Mouse (Mus musculus) CH12.LX (cell line): ENCODE data around the gene Ccl20. TPM values are rescaled to one million over a fixed set of nuclear protein-coding genes. Genes with fewer than 3 reads are reported as not detected.

Experiments used
- DNase-seq: peaks from one replicate; pipeline ENCODE4 v3.0.0-alpha.2; 2013; ENCODE audit errors: extremely low read depth
- H3K27ac ChIP-seq: 2 replicates; pipeline ENCODE4 v1.5.1; 2012; ENCODE audit warnings: low read depth, mild to moderate bottlenecking, control low read depth, moderate library complexity; ENCODE audit not compliant: insufficient read depth
- H3K27me3 ChIP-seq: replicated peaks from 2 replicates; pipeline ENCODE3; 2012; ENCODE audit warnings: inconsistent platforms
- H3K36me3 ChIP-seq, 2 experiments: replicated peaks in 1 of 2; 2 replicates each; pipeline versions ENCODE3 to v1.6.1; 2012; ENCODE audit warnings: inconsistent platforms in 1 of 2, low read length in 1 of 2, mild to moderate bottlenecking in 1 of 2, mixed read lengths in 1 of 2, moderate library complexity in 1 of 2; ENCODE audit not compliant: control insufficient read depth in 1 of 2, insufficient read depth in 1 of 2
- H3K4me1 ChIP-seq, 2 experiments: 2 replicates each; pipeline ENCODE4 v1.6.1; 2012; ENCODE audit warnings: inconsistent platforms in 1 of 2, moderate library complexity in 1 of 2; ENCODE audit not compliant: insufficient read depth in 2 of 2, control insufficient read depth in 1 of 2
- H3K4me2 ChIP-seq: 2 replicates; pipeline ENCODE4 v1.6.1; 2012; ENCODE audit warnings: low read depth, mild to moderate bottlenecking, control low read depth; ENCODE audit not compliant: poor library complexity, insufficient read depth, severe bottlenecking
- H3K4me3 ChIP-seq, 3 experiments: fragments of 150-350 bp in 1 of 3; sonication (generic) in 1 of 3; replicated peaks in 1 of 3; 2 replicates each; pipeline versions ENCODE3 to v1.5.1; 2011 to 2012; ENCODE audit warnings: low read depth in 2 of 3, low read length in 2 of 3, mild to moderate bottlenecking in 2 of 3, moderate library complexity in 2 of 3, control low read depth in 1 of 3, improper control_type of control experiment in 1 of 3, inconsistent platforms in 1 of 3, mixed read lengths in 1 of 3; ENCODE audit not compliant: poor library complexity in 1 of 3
- H3K79me2 ChIP-seq: replicated peaks from 2 replicates; pipeline ENCODE4 v1.6.1; 2012; ENCODE audit warnings: mild to moderate bottlenecking, moderate library complexity; ENCODE audit not compliant: control insufficient read depth, poor library complexity, insufficient read depth, severe bottlenecking; ENCODE audit errors: extremely low read depth
- H3K9ac ChIP-seq: 2 replicates; pipeline ENCODE4 v1.6.1; 2012; ENCODE audit warnings: low read depth, mild to moderate bottlenecking, control low read depth, moderate library complexity; ENCODE audit not compliant: insufficient read depth
- H3K9me3 ChIP-seq: replicated peaks from 2 replicates; pipeline ENCODE3; 2012; ENCODE audit warnings: low read length, inconsistent platforms, mixed read lengths
- BHLHE40 ChIP-seq: IDR thresholded peaks from 2 replicates; pipeline ENCODE4 v1.6.1; 2011; ENCODE audit warnings: mild to moderate bottlenecking, low read depth, low read length, improper control_type of control experiment
- CHD1 ChIP-seq: IDR thresholded peaks from 2 replicates; pipeline ENCODE4 v1.6.1; 2012; ENCODE audit warnings: low read depth, low read length, improper control_type of control experiment, inconsistent platforms
- E2F4 ChIP-seq: IDR thresholded peaks from 2 replicates; pipeline ENCODE4 v1.6.1; 2011; ENCODE audit warnings: low read depth, low read length, improper control_type of control experiment; ENCODE audit not compliant: insufficient replicate concordance
- ELF1 ChIP-seq: IDR thresholded peaks from 2 replicates; pipeline ENCODE4 v1.6.1; 2014; ENCODE audit warnings: low read depth, mild to moderate bottlenecking, inconsistent platforms, low read length, improper control_type of control experiment
- EP300 ChIP-seq: IDR thresholded peaks from 2 replicates; pipeline ENCODE4 v1.6.1; 2011; ENCODE audit warnings: low read length, improper control_type of control experiment
- GABPA ChIP-seq: IDR thresholded peaks from 2 replicates; pipeline ENCODE4 v1.6.1; 2012; ENCODE audit warnings: low read depth, low read length, improper control_type of control experiment, inconsistent platforms; ENCODE audit not compliant: insufficient replicate concordance
- IRF4 ChIP-seq: IDR thresholded peaks from 2 replicates; pipeline ENCODE4 v1.6.1; 2014; ENCODE audit warnings: low read depth, mild to moderate bottlenecking, inconsistent platforms, low read length, improper control_type of control experiment
- JUN ChIP-seq: IDR thresholded peaks from 2 replicates; pipeline ENCODE4 v1.6.1; 2011; ENCODE audit warnings: low read depth, mild to moderate bottlenecking, low read length, improper control_type of control experiment, moderate library complexity; ENCODE audit not compliant: insufficient read depth
- MAFK ChIP-seq: IDR thresholded peaks from 2 replicates; pipeline ENCODE4 v1.6.1; 2011; ENCODE audit warnings: low read length, improper control_type of control experiment; ENCODE audit not compliant: insufficient replicate concordance
- MAX ChIP-seq: IDR thresholded peaks from 2 replicates; pipeline ENCODE4 v1.6.1; 2011; ENCODE audit warnings: low read length, improper control_type of control experiment
- MEF2A ChIP-seq: IDR thresholded peaks from 2 replicates; pipeline ENCODE4 v1.6.1; 2014; ENCODE audit warnings: low read depth, mild to moderate bottlenecking, inconsistent platforms, low read length, improper control_type of control experiment, borderline replicate concordance
- MYC ChIP-seq: IDR thresholded peaks from 2 replicates; pipeline ENCODE4 v1.6.1; 2011; ENCODE audit warnings: low read depth, mild to moderate bottlenecking, improper control_type of control experiment, low read length
- NELFE ChIP-seq: IDR thresholded peaks from 2 replicates; pipeline ENCODE4 v1.6.1; 2011; ENCODE audit warnings: low read depth, low read length, improper control_type of control experiment
- NRF1 ChIP-seq: IDR thresholded peaks from 2 replicates; pipeline ENCODE4 v1.6.1; 2014; ENCODE audit warnings: low read depth, mild to moderate bottlenecking, inconsistent platforms, low read length, improper control_type of control experiment, moderate library complexity
- PAX5 ChIP-seq: IDR thresholded peaks from 2 replicates; pipeline ENCODE4 v1.6.1; 2012; ENCODE audit warnings: low read length, inconsistent platforms, mixed read lengths
- POLR2A ChIP-seq: IDR thresholded peaks from 2 replicates; pipeline ENCODE4 v1.6.1; 2011; ENCODE audit warnings: low read depth, mild to moderate bottlenecking, improper control_type of control experiment, low read length
- POLR2AphosphoS2 ChIP-seq: IDR thresholded peaks from 2 replicates; pipeline ENCODE4 v1.6.1; 2011; ENCODE audit warnings: low read depth, low read length, improper control_type of control experiment
- RAD21 ChIP-seq: IDR thresholded peaks from 2 replicates; pipeline ENCODE4 v1.6.1; 2011; ENCODE audit warnings: low read depth, mild to moderate bottlenecking, low read length, improper control_type of control experiment, moderate library complexity
- RCOR1 ChIP-seq: conservative IDR thresholded peaks from 2 replicates; pipeline ENCODE4 v1.6.1; 2012; ENCODE audit warnings: low read depth, mild to moderate bottlenecking, inconsistent platforms, low read length, improper control_type of control experiment
- SIN3A ChIP-seq: IDR thresholded peaks from 2 replicates; pipeline ENCODE4 v1.6.1; 2012; ENCODE audit warnings: low read length, improper control_type of control experiment, inconsistent platforms
- TCF12 ChIP-seq: IDR thresholded peaks from 2 replicates; pipeline ENCODE4 v1.6.1; 2014; ENCODE audit warnings: low read depth, mild to moderate bottlenecking, inconsistent platforms, low read length, improper control_type of control experiment
- UBTF ChIP-seq: IDR thresholded peaks from 2 replicates; pipeline ENCODE4 v1.6.1; 2012; ENCODE audit warnings: low read depth, mild to moderate bottlenecking, inconsistent platforms, low read length, improper control_type of control experiment, moderate library complexity
- dilution Hi-C: fragments of 300-500 bp; cut with MboI; formaldehyde crosslinking; loops from 2 replicates; pipeline ENCODE4 v1.14.3; 2020; ENCODE audit warnings: low sequenced_read_pairs; ENCODE audit not compliant: extremely low pct_unique_long_range_greater_than_20kb, extremely low pct_ligation_motif_present
- in situ Hi-C: fragments of 300-500 bp; cut with MboI; formaldehyde crosslinking; loops from 3 replicates; pipeline ENCODE4 v1.14.3; 2019; ENCODE audit warnings: low sequenced_read_pairs, low pct_ligation_motif_present, low pct_unique_long_range_greater_than_20kb, mixed read lengths
- polyA plus RNA-seq: library from polyadenylated mRNA; unstranded; fragments of >175 nt; gene quantifications from 2 replicates; pipeline ENCODE4 v1.2.1, GENCODE M21; 2012; ENCODE audit warnings: low read depth; ENCODE audit not compliant: insufficient read length
- total RNA-seq, 2 experiments: library from RNA; depleted of rRNA; stranded (reverse); fragments of 300-350 nt in 1 of 2; fragments of >200 nt in 1 of 2; gene quantifications; 2 replicates each; pipeline ENCODE4 v1.2.3; 2012 to 2014

Ccl20 gene
- total and polyA plus RNA-seq, 3 experiments: 0.32 to 3.4 TPM; not detected in 1

DNA sequence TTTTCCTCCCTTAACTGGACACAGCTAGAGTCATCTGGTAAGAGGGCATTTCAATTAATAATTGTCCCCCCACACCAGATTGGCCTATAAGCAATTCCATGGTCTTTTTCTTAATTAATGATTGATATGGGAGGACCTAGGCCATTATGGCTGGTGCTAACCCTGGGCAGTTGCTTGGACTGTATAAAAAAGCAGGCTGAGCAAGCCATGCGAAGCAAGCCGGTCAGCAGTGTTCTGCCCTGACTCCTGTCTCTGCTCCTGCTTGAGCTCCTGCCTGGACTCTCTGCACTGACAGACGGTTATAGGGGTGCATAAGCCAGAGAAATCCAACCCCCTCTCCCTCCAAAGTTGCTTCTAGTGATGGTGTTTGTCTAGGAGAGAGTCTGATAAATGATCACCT, 45.1 kb downstream of the Ccl20 start:
- no peaks in the 10 kb centered on the region for H3K27me3 ChIP-seq
- TF ChIP-seq RCOR1 (no peak), NELFE (no peak), MEF2A (no peak), POLR2A (no peak), TCF12 (no peak), NRF1 (no peak), EP300 (no peak), GABPA (no peak), PAX5 (no peak), SIN3A (no peak), IRF4 (no peak), ELF1 (no peak)
- no peak overlapping the region for H3K4me2 ChIP-seq
- peaks cover 0 to 2% of the 10 kb centered on the region in 2 experiments; a peak in 2 of 4 replicates for H3K4me1 ChIP-seq
- in situ Hi-C loops: no loop called here
- H3K4me3 ChIP-seq: no peak overlapping the region
- dilution Hi-C loops: no loop called here
- no peak for DNase-seq
- no peak overlapping the region for H3K27ac ChIP-seq
- H3K79me2 ChIP-seq: no peaks in the 10 kb centered on the region
- no peak overlapping the region for H3K9ac ChIP-seq
- H3K9me3 ChIP-seq: no peaks in the 10 kb centered on the region
- H3K36me3 ChIP-seq: no peaks in the 10 kb centered on the region

DNA sequence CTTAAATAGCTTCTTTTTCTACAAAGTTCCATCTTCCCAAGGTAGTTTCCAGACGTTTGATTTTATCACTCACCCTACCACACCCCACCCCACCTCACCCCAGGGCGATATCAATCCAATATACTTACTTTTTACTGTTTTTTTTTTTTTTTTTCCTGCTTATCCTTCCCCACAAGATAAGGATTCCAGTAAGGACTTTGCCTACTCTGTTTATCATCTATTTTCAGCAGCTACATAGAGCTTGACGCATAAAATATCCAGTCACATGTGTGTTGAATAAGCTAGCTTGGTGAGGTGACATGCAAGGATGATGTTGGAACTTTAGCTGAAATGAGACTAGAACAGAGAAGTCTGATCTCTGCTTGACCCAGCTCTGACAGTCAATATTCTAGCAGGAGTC, 47.5 kb downstream of the Ccl20 start:
- H3K9ac ChIP-seq: no peak overlapping the region
- DNase-seq: no peak
- no peaks in the 10 kb centered on the region for H3K27me3 ChIP-seq
- H3K9me3 ChIP-seq: no peaks in the 10 kb centered on the region
- H3K4me2 ChIP-seq: no peak overlapping the region
- no peaks in the 10 kb centered on the region for H3K79me2 ChIP-seq
- no peak overlapping the region for H3K4me3 ChIP-seq
- TF ChIP-seq MAX: no peak
- no peak for TF ChIP-seq NRF1
- TF ChIP-seq BHLHE40: no peak
- no peak for TF ChIP-seq PAX5
- no peak for TF ChIP-seq MAFK
- TF ChIP-seq TCF12: no peak
- TF ChIP-seq CHD1: no peak
- TF ChIP-seq JUN: no peak
- no peak for TF ChIP-seq SIN3A
- TF ChIP-seq E2F4: no peak
- TF ChIP-seq POLR2AphosphoS2: no peak
- no peak for TF ChIP-seq UBTF
- TF ChIP-seq RAD21: no peak
- TF ChIP-seq MYC: no peak
- TF ChIP-seq, all 38 proteins: peak for 0
- in situ Hi-C loops: no loop called here
- no peaks in the 10 kb centered on the region for H3K36me3 ChIP-seq
- H3K4me1 ChIP-seq: no peaks in the 10 kb centered on the region
- dilution Hi-C loops: no loop called here
- H3K27ac ChIP-seq: no peak overlapping the region

Other genes starting within 250 kb of the Ccl20 start
- gene A030005L19Rik, start 203.4 kb upstream of the Ccl20 start, total RNA-seq (2012; rRNA removed): 0.17 TPM in 1 of 2 replicates, not detected in the other
- gene A030005L19Rik, start 203.4 kb upstream of the Ccl20 start, total RNA-seq (2014; rRNA removed): not detected in 2 replicates
- gene A030005L19Rik, start 203.4 kb upstream of the Ccl20 start, polyA plus RNA-seq: 0.31 TPM in 1 of 2 replicates, not detected in the other
- not detected in 2 replicates for gene A030014E15Rik, start 191.8 kb upstream of the Ccl20 start, total RNA-seq (2012; rRNA removed)
- not detected in 2 replicates for gene A030014E15Rik, start 191.8 kb upstream of the Ccl20 start, total RNA-seq (2014; rRNA removed)
- gene A030014E15Rik, start 191.8 kb upstream of the Ccl20 start, polyA plus RNA-seq: not detected in 2 replicates
- not detected in 2 replicates for gene Gm6217, start 185.4 kb upstream of the Ccl20 start, total RNA-seq (2012; rRNA removed)
- not detected in 2 replicates for gene Gm6217, start 185.4 kb upstream of the Ccl20 start, total RNA-seq (2014; rRNA removed)
- not detected in 2 replicates for gene Gm6217, start 185.4 kb upstream of the Ccl20 start, polyA plus RNA-seq
- not detected in 2 replicates for gene A030003K21Rik, start 173.4 kb upstream of the Ccl20 start, total RNA-seq (2012; rRNA removed)
- gene A030003K21Rik, start 173.4 kb upstream of the Ccl20 start, total RNA-seq (2014; rRNA removed): not detected in 2 replicates
- not detected in 2 replicates for gene A030003K21Rik, start 173.4 kb upstream of the Ccl20 start, polyA plus RNA-seq
- not detected in 2 replicates for gene Gm7544, start 160.8 kb upstream of the Ccl20 start, total RNA-seq (2012; rRNA removed)
- not detected in 2 replicates for gene Gm7544, start 160.8 kb upstream of the Ccl20 start, total RNA-seq (2014; rRNA removed)
- not detected in 2 replicates for gene Gm7544, start 160.8 kb upstream of the Ccl20 start, polyA plus RNA-seq
- gene Gm47955, start 156.5 kb upstream of the Ccl20 start, total RNA-seq (2012; rRNA removed): not detected in 2 replicates
- gene Gm47955, start 156.5 kb upstream of the Ccl20 start, total RNA-seq (2014; rRNA removed): not detected in 2 replicates
- gene Gm47955, start 156.5 kb upstream of the Ccl20 start, polyA plus RNA-seq: not detected in 2 replicates
- not detected in 2 replicates for gene Gm47959, start 116.2 kb upstream of the Ccl20 start, total RNA-seq (2012; rRNA removed)
- not detected in 2 replicates for gene Gm47959, start 116.2 kb upstream of the Ccl20 start, total RNA-seq (2014; rRNA removed)
- not detected in 2 replicates for gene Gm47959, start 116.2 kb upstream of the Ccl20 start, polyA plus RNA-seq
- 1.5 and 3.1 TPM in 2 replicates for gene Slc19a3, start 78.3 kb upstream of the Ccl20 start, total RNA-seq (2012; rRNA removed)
- 0.84 and 1.3 TPM in 2 replicates for gene Slc19a3, start 78.3 kb upstream of the Ccl20 start, total RNA-seq (2014; rRNA removed)
- gene Slc19a3, start 78.3 kb upstream of the Ccl20 start, polyA plus RNA-seq: 0.46 and 0.59 TPM in 2 replicates
- not detected in 2 replicates for gene Krtap28-10, start 74.3 kb upstream of the Ccl20 start, total RNA-seq (2012; rRNA removed)
- gene Krtap28-10, start 74.3 kb upstream of the Ccl20 start, total RNA-seq (2014; rRNA removed): not detected in 2 replicates
- not detected in 2 replicates for gene Krtap28-10, start 74.3 kb upstream of the Ccl20 start, polyA plus RNA-seq
- gene Gm47969, start 71.8 kb upstream of the Ccl20 start, total RNA-seq (2012; rRNA removed): not detected in 2 replicates
- not detected in 2 replicates for gene Gm47969, start 71.8 kb upstream of the Ccl20 start, total RNA-seq (2014; rRNA removed)
- gene Gm47969, start 71.8 kb upstream of the Ccl20 start, polyA plus RNA-seq: not detected in 2 replicates
- gene A030005K14Rik, start 57.4 kb upstream of the Ccl20 start, total RNA-seq (2012; rRNA removed): not detected in 2 replicates
- not detected in 2 replicates for gene A030005K14Rik, start 57.4 kb upstream of the Ccl20 start, total RNA-seq (2014; rRNA removed)
- not detected in 2 replicates for gene A030005K14Rik, start 57.4 kb upstream of the Ccl20 start, polyA plus RNA-seq
- not detected in 2 replicates for gene Krtap28-13, start 55.8 kb upstream of the Ccl20 start, total RNA-seq (2012; rRNA removed)
- gene Krtap28-13, start 55.8 kb upstream of the Ccl20 start, total RNA-seq (2014; rRNA removed): not detected in 2 replicates
- gene Krtap28-13, start 55.8 kb upstream of the Ccl20 start, polyA plus RNA-seq: not detected in 2 replicates
- gene Daw1, start 43.0 kb downstream of the Ccl20 start, total RNA-seq (2012; rRNA removed): not detected in 2 replicates
- gene Daw1, start 43.0 kb downstream of the Ccl20 start, total RNA-seq (2014; rRNA removed): not detected in 2 replicates
- gene Daw1, start 43.0 kb downstream of the Ccl20 start, polyA plus RNA-seq: not detected in 2 replicates